Mouse (Mus musculus) spleen, adult 12 weeks (tissue): ENCODE measurements around the gene Slc7a5.

Experiments used
- DNase-seq: peaks from one replicate; pipeline ENCODE4 v3.0.0; 2022; ENCODE audit warnings: low spot score

The Slc7a5 gene

DNA sequence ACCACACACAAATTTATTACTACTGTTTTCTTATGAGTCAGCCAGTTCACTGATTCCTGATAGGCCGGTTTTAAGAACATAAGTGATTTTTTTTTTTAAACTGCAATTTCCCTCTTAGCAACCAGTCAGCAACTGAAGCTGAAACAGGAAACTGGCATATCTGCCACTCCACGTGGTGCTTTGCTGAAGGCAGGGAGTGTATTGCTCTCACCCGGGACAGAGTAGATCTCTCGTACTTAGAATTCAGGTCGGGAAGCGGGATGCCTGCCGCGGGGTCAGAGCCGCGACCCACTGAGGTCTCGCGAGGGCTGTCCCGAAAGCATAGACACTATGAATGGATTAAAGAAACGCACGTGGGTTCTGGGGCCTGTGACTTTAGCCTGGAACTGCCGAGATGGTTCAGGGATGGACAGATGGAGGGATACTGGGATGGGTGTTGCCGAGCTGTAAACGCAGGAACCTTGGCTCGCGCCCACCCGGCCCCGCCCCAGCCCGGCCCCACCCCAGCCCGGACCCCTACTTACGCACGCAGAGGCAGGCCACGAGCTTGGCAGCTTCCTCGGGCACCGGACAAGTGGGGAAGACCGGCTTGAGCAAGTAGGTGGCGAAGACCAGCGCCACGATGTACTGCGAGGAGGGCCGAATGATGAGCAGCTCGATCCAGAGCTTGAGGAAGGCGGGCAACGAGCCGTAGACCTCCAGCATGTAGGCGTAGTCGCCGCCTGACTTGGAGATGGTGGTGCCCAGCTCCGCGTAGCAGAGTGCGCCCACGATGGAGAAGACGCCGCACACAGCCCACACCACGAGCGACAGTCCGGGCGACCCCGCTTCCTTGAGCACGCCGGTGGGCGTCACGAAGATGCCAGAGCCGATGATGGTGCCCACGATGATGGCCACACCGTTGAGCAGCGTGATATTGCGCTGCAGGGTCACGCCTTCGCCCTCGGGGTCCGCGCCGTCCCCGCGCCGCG is 667 bp downstream of the Slc7a5 start:
- DNase-seq, result peak; percentile 36

DNA sequence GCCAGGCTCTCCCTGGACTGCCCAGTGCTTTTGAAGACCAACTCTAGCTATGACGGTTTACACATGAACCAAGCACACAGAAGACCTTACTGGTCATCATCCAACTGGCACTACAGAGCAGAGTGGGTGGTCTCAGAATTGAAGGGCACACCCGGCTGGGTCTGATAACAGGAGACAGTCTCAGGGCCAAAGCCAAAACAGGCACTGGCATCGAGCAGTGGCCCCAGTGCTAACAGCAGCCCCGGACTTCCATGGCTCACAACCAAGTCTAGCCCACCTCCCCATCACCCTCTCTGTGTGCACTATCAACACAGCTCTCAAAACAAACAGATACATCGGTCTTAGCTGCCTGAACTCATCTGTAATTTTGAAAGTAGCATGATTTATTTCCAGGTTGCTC is 1.6 kb downstream of the Slc7a5 start:
- DNase-seq, result no peak

DNA sequence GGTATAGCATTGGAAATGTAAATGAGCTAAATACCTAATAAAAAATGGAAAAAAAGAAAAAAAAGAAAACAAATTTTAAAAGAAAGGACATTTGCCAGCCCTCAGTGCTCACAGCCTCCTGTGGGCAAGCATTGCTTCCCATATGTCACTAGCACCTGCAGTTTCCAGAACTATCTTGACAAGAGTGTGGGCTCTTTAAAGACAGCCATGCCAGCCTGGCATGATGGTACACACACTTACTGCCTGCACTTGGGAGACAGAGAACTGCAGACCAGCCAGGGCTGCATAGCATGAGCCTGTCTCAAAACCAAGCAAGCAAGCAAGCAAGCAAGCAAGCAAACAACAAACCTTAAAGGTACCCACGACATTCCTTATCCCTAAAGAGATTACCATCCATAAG is 2.1 kb downstream of the Slc7a5 start:
- no peak for DNase-seq

DNA sequence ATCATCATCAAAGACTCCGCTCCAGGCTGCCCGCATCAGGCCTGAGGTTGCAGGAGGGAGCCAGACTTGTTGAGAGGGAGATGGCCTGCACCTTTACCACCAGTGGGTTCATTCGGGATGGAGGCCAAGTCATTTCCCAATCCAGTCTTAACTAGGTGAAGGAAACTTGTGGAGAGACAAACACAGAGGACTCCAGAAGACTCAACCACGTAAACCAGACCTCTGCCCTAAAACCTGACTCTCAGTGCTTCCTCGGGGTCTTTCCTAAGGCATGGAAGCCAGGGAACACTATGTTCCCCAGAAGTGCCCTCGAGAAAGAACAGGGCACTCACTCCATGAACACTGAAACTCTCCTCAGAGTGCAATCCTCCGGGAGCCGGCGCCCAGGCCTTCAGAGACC is 2.5 kb downstream of the Slc7a5 start:
- DNase-seq, result no peak

DNA sequence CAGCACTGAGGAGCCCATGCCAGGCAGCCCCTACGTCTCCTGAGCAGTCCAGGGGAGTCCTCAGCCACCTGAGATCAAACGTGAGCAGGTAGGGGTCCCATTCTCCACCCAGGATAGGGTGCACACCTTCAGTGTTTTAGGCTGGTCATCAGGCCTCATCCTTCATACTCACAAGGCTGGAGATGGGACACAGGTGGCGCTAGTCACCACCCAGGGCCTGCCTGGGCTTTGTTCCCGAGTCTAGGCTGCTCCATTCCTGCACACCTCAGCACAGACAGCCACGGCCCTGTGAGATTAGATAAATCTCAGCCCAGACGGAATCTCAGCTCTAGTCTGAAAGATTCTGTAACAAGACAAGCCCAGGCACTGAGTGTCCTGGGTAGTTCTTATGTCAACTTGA is 3.5 kb downstream of the Slc7a5 start:
- no peak for DNase-seq

DNA sequence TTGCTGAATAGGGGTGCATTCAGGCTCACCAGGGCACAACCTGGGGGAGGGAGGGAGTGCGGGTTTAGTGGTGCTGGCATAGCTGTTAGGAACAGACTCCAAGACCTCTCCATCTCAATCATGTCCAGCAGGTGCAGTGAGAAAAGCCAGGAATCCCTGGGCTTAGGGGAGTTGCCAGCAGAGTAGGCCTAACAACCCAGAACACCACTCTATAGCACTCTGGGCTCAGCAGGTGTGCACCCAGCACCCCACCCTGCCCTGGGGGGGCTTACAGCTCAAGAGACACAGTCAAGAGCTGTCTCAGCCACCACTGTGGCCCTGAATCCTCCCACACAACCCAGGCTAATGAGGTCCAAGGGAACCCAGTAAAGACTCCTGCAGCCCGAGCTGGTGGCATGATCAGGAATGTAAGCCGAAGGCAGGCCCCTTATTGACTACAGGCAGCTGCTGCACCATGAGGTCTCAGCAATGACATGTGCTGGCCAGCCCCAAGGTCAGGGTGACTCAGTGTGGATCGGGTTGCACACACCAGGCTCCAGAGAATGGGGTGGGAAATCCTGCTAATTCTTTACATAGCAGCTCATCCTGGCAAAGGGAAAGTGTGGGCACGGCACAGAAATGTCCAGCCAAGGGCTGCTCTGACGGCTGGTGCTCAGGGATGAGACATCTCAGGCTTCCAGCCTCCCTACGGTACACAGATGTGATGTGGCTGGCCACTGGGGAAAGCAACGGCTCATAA is 5.8 kb downstream of the Slc7a5 start:
- no peak for DNase-seq

DNA sequence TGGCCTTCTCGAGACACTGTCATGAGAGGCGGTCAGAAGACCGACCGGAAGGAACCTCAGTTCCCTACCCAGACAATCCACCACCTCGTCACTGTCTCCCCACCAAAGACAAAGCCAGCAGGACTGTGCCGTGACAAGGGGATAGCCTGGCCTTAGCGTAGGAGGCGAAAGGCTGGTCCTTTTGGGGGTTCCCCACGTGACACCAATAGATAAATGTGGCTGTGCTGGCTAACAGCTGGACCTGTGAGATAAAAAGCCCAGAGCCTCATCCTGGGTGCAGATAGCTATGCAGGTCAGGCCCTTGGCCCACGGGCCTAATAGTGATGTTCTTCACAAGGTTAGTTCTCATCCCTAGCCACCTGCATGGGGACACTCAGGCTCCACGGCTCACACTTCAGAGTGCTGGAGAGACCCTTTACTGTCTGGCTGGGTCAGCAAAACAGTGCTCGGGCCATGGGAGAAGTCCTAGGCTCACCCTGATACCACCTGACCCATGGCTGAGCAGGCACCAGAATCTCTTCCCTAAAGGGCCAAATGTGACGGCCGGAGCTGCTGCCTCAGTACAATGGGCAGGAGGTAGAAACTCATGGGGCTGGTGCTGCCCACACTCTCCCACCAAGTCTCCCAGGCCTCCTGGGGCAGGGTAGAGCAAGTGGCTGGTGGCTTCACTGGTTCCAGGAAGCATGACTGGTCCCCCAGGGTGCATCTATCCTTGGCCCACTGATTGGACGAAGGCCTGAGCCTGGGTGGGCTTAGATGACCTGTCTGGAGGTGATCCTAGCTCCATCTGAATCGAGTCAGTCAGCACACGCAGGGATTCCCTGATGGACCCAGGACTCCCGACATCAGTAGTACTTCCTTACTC is 8.1 kb downstream of the Slc7a5 start:
- peak; percentile 67 for DNase-seq

DNA sequence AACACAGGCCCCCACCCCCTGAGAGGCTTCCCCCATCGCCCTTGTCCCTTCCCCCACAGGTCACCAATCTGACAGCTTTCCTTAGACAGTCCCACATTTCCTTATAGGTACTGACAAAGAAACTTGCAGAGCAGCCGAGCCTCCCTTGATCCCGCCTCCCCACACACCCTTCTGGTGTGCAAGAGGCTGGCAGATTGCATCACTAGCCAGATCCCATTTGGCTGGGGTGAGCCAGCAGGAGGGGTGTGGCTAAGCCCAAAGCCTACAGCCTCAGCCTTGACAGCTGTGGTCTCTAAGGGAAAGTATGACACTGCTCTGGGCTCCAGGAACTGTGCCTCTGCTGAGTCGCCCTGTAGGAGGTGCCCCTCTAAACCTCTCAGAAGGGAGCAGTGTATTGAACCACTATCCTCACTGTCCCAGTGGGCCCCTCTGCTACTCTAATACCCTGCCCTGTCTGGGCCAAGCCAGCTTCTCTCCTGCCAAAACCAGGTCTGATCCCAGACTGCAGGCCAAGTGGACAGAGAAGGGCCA is 9.0 kb downstream of the Slc7a5 start:
- peak; percentile 72 for DNase-seq

DNA sequence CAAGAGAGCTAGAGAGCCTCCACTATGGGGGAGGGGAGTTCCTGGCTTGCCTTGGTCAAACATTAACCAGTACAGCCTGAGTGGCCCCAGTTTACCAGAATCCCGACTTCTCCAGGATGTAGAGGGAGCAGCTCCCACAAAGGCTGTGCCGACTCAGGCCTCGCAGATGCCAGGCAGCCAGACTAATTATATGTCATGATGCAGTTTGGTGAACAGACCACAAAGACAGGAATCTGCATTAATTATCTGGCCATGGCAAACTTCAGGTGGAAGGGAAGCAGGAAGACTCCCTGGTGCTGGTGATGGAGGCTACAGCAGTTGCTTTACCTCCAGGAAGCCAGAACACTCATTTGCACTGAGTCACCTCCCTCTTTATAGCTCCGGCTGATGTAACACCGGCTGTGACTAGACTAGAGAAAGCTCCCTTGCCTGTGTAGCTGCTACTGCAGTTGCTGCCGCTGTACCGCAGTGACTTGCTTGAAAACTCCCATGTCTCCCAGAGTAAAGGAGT is 9.6 kb downstream of the Slc7a5 start:
- DNase-seq, result no peak

DNA sequence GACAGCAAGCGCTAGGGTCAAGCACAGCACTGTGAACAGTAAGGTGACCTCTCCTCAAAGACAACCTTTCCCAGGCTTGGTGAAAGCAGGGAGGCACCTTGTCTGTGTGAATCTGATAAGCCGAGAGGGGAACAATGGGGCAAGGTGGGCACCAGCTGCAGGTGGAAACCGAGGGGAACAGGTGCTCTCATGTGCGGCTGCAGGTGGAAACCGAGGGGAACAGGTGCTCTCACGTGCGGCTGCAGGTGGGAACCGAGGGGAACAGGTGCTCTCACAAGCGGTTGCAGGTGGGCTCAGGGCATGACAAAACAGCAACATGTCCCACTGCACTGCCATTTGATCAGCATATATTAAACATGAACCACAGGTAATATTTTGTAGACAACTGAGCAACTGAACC is 10.3 kb downstream of the Slc7a5 start:
- DNase-seq, result no peak

DNA sequence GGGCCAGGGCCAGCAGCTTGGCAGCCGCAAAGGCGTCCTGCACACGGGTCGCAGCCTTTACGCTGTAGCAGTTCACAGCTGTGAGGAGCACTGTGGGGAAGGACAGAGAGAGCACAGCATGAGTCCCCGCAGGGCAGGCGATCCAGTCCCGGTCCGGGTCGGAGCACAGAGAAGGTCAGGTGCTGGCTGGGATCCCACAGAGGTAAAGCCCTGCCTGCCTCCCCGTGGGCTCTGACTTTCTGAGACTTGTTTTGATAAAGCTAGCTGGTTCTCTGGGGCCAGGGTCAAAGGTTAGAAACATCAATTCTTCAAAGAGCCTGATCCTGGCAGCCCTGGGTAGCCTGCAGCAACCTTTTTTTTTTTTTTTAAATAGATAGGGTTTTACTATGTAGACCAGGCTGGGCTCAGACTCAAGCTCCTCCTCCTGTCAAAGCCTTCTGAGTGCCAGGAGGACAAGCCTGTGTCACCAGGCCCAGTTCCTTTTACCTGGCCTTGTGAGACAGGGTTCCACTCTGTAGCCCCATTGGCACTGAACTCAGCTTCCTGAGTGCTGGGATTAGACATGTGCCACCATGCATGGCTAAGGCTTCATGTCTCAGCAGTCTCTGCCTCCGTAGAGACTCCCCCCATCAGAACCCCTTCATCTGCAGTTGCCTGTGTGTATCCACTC is 10.9 kb downstream of the Slc7a5 start:
- no peak for DNase-seq

DNA sequence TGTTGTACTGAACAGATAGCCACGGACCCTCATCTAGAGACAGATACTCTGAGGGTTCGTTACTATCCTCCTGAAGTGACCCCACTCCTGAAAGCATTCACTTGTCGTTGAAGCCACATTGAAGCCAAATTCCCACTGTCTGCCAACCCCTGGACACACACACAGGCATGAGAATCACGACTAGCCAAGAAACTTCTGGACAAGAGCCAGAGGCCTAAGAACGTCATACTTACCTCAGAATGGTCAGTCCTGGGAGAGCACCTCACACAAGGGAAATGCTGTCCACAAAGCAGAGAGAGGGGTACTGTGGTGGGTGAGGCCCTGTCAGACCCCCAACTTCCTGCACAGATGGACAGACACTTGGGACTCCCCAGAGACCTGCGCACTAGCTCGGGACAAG is 11.6 kb downstream of the Slc7a5 start:
- DNase-seq, result no peak

DNA sequence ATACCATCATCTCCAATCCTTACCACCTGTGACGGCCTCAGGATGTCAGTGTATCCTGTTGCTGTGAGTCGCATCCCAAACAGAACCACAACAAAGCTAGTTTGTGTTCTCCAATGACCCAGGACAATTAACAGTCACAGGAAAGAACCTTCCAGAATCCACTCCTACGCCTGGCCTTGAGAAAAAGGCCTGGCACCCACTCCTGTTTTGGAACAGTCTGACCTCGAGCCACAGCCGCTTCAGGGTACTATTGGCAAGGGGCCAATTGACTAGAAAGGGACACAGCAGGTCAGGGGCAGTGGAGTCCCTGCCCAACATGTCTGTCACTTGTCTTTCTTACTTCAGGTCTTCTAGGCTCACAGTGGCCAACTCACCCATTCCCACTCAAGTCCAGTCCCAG is 14.6 kb downstream of the Slc7a5 start:
- no peak for DNase-seq

DNA sequence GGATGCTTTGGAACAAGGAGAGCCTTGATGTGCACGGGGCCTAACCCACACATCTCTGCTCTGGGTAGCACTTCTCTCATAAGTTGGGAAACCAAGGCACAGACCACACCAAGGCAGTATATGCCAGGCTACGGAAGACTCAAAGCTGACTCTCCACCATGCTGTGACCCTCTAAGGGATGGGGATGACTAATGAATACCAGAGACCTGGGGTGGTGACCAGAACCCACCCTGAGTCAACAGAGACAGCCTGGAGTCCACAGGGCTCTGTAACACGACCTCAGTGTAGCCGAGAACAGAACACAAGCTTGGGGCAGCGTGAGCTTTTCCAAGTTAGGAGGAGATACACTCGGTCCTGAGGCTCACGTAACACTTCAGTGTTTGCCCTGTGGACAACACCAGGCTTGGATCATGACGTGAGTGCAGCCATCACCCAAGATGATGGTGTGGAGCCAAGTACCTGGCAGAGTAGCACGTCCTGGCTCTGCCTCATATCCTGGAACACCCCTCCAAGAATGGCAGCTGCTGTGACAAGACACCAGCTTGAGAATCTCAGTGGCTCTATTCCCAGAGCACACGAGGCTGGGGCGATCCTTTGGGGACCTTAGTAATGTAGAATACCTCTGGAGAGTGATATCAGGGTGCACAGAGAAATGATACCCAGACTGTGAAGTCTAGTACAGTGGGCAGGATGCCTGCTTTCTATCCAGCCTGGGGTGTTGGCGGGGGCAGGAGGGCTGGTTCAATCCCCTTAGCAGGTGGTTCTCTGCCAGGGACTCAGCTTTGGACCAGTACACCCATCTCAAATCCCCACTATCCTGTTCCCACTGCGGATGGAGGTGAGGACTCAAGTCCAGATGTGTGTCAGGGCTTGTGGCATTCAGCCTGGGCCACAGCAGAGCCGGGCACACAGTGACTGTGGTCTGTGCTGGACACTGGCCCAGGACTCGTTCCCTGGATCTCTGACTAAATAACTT is 17.4 kb downstream of the Slc7a5 start:
- no peak for DNase-seq

DNA sequence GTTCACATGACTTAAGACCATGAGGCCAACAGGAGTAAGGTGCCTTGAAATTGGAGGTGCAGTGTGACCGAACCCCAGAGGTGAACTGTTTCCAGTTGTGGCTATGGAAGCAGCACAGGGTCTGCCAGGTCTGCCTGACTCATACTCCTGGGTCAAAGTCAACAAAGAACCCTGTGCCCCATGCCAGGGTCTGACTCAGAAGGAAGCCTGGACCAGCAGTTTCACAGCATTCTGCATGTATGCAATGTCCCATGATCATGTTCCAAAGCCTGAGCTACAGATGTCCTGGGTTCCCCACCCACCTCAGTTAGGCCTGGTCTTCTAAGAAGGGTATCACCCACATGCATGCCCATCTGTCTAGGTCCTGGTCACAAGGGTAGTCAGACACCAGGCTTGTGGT is 18.2 kb downstream of the Slc7a5 start:
- no peak for DNase-seq

DNA sequence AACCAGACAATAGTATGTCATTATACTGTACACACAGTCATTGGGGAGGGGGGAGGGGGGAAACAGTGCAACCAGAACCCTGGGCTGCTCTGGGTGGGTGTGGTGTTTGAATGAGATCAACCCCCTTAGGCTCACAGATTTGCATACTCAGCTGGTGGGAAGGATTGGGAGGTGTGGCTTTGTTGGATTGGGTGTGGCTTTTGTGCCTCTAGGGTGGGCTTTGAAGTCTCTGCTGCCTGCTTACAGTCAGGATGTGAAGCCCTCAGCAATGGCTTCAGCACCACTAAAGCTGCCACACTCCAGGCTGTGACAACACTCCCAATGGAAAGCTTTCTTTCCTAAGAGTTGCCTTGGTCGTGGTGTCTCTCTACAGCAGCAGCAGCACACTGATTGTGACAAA is 19.9 kb downstream of the Slc7a5 start:
- DNase-seq, result no peak

DNA sequence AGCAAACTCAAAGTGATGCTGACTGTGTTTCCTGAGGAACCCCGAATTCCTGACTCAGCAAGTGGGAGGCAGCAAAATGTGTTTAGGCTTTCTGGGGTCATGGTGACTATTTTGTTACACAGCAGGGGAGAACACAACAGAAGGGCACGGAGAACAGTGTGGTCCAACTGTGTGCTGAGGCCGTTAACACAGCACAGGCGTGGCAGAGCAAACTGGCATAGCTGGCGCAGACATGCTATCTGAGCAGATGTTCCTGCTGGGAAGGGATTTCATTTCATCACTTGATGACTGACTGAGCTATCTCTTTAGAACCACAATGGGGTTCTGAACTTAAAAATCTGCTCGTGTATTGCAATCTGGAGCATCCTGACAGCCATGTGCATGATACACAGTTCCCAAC is 22.1 kb downstream of the Slc7a5 start:
- DNase-seq, result no peak

DNA sequence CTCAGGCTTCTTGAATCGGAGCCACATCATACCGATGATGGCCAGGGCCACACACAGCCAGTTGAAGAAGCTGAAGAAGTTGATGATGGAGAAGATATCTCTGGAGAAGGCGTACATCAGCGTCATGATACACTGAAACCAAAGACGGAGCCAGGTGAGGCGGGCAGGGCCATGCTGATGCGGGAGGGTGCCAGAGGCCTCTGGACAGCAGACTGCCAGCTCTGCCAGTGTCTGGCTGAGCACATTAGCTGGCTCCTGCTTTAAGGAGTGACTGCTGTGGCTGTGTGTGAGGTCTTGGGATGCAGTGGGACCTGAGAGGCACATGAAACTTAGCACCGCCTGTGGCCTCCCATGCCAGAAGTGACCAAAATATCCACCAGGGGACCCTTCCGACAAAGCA is 22.5 kb downstream of the Slc7a5 start:
- no peak for DNase-seq

DNA sequence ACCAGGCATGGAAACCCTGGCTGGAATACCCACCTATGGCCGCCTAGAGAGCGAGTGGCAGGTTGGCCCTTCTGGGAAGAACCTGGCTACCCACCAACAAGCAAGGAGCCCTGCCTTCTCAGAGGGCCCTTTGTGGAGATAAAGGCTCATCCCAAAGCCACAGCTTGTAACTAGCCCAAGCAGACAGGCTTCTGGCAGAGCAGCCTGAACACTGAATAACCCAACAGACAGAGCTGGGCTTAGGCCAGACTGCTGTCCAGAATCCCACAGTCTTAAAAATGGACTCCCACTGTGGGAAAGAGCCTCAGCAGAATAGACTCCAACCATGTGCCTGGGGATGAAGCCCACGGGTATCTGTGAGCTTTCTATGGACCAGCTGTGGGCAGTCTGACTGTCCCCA is 23.3 kb downstream of the Slc7a5 start:
- no peak for DNase-seq

DNA sequence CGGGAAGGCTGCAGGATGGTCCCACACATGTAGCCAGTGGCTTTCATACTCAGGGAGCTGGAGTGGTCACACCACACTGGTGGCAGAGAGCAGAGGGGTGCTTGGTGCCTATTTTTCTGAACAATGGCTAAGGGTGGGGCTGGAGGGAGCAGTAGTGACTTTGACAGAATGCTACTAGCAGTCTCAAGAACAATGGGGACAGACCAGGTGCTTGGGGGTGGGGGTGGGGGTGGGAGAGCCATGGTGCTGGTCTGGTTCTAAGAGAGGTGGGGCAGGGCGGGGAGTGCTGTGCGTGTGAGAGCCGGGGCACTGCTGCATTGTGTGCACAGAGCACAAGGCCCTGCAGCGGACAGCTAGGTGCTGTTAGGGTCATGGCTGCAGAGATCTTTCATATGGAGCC is 25.6 kb downstream of the Slc7a5 start:
- DNase-seq, result no peak
